Mouse (Mus musculus): ENCODE results near the gene Agl.

GRCm38 (mm10) chr3:116857611-116858010 lies 49.6 kb upstream of the Agl start:
- TF ChIP-seq CTCF (IDR thresholded peaks at IDR 0.05; ENCODE audit: low read depth, low read length) (no peak), POLR2A (IDR thresholded peaks at IDR 0.05; ENCODE audit: extremely low read depth, insufficient read depth, low read length) (no peak)

All from liver, adult 2 months (tissue).